Mouse (Mus musculus): ENCODE measurements around the gene Fbxo11.

Fbxo11 gene

DNA sequence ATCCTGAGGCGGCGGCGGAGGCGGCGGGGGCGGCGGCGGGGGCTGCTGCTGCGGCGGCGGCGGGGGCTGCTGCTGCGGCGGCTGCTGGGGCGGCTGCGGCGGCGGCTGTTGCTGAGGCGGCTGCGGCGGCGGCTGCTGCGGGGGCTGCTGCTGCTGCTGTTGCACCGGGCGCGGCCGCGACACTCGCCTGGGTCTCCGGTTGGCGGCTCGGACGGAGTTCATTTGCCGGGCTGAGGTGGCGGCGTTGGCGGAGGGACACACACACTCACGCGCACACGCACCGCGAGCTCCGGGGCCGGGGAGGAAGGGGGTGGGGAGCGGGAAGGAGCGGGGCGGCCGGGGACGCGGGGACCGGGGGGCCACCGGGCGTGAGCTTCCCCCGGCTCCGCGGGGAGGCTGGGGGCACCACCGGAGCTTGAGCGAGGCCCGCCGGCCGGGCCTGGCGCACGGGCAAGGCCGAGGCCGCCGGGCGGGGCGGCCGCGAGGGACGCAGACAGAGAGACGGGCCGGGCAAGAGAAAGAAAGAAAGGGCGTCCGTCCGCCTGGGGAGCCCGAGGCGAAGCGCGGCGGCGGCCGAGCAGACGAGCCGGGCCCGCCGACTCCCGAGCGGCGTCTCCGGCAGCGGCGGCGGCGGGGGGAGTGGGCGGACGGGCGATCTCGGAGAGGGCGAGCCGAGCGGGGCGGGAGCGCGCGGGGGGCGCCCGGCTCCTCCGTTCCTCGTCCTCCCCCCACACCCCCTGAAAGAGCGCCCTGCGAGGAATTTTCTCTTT is at the start of gene Fbxo11:
Fbxo11 (minus strand) TSS at position 261 of the 770 bp plus-strand sequence.
- CTCF ChIA-PET, result no interaction called here
- POLR2A ChIA-PET, result interaction anchor here in 3 of 4 experiments (0.6 to 2.5 kb wide), 11 partner anchors 8 to 235 kb away, joined by 3 to 15 read pairs (median 4); partner anchors contain the start of gene Msh6 (in 2 of the 3)

DNA sequence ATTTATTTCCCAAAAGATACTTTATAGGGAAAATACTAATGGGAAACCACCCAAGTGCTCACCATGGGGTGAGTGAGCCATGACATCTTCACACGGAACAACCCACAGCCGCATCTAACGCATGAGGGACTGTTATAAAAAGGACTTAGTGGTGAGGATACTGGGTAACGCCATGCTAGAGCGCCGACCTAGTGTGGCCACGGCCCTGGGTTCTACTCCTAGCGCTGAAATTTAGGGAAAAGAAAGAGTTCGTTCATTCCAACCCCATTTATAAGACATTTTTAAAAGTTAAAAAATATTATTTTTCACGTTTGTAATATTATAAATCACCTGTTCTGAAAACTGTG is 48.8 kb upstream of the Fbxo11 start:
- POLR2A ChIA-PET, result interaction anchor here in 1 of 4 experiments (0.7 kb wide), 1 partner anchor 135 kb away, joined by 3 read pairs; no protein-coding TSS in a partner anchor
- CTCF ChIA-PET, result interaction anchor here in 1 of 4 experiments (0.6 kb wide), 1 partner anchor 143 kb away, joined by 5 read pairs; no protein-coding TSS in a partner anchor

DNA sequence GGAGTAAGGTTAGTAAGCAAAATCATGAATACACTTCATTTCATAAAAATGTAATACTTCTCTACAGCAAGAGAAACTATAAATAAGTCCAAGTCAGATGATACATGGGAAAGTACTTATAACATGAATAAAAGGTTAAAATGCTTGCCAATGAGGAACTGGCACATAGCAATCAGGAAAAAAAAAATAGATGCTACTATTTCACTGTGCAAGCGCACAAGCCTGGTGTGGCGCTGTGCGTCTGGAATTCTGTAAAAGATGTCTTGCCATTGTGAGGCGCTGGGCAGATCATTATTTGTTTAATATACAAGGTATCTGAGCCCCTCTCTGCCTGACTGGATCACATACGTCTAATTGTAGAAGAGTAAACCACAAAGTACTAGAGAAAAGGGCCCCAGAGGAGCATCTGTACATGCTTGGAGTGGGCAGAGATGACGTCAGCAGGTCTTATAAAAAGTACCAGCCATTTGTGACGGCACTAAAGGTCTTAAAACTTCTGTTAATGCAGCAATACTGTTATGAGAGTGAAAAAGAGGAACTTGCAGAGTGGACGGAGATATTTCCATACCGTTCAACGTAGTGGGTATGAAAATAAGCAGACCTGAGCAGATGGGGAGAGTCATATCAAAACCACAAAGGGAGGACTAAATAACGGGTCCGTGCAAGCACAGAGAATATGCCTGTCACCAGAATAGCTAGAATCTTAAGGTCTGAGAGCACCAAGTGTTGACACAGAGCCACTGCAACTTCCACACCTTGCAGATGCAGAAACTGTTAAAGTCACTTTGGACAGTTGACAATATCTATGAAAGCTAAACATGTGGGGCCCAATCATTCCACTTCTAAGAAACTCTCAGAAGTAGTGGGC is 48.2 kb upstream of the Fbxo11 start:
- ChIA-PET CTCF (interaction anchor here in 1 of 4 experiments (1.0 to 1.4 kb wide), 2 partner anchors 12 to 143 kb away, joined by 3 to 4 read pairs; no protein-coding TSS in a partner anchor), POLR2A (interaction anchor here in 2 of 4 experiments (0.6 to 1.7 kb wide), 15 partner anchors 9 to 396 kb away, joined by 3 to 9 read pairs (median 4); partner anchors contain the start of gene Msh6 (in 1 of the 2))

DNA sequence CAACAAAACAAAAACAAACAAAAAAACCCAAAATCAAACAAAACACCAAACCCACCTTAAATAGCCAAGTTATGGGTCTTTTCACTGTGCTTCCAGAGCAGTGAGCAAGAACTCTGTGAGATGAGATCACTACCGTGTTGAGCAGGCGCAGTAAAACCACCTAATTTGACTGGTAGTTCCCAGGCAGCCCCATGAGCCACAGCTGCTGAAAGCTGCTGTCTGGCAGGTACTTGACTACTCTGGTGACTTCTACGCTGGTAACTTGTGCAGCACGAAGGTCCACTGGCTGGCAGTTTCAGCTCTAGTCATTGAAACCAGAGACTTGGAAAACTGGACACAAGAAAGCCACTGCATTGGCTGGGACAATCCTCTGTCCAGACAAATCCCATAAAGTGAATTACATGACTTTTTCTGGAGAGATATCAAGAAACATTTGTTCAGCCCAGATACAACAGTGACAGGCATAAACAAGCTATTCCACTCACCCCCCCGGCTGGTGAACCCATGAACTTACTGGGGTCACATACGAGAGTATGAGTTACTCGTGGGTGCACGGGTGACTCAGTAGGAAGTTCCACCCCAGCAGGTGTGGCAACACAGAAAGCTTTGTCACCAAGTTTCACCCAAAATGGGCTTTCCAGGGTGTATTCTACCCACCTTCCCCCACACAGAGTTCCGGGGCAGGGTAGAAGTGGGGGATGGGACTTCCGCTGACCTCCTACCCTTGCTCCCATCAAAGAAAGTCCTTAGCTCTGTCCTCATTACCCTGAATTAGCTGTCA is 47.0 kb upstream of the Fbxo11 start:
- CTCF ChIA-PET, result interaction anchor here in 1 of 4 experiments (0.7 to 1.4 kb wide), 5 partner anchors 13 to 515 kb away, joined by 3 to 4 read pairs (median 3); no protein-coding TSS in a partner anchor

DNA sequence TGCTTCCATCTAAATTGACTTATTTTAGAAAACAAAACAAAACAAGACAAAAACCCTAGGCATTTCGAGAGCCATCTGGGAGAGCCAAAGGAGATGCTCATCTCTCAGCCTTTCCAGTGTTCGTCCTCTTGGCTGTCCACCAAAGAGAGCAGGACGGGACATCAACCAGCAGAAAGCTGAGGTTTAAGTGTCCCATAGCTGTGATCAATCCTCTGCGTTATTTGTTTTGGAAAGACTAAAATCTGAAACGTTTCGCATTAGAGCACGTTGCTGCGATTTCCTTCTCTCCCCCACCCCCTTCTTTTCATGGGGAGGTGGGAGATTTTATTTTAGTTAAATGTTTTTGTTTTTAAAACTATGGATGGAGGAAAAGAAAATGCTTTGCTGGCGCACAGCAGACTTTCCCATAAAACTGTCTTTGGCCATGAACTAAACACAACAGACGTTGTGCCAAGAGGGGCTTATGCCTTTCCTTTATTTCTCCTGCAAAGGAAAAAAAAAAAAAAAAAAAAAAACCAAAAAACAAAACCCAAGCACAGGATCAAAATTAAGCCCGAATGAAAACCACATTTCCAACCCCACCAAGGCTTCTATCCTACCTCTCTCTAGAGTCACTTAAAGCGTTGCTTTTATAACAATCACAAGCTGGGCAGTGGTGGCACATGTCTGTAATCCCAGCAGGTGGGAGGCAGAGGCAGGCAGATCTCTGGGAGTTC is 46.1 kb upstream of the Fbxo11 start:
- ChIA-PET POLR2A (interaction anchor here in 3 of 4 experiments (0.6 to 1.7 kb wide), 13 partner anchors 11 to 701 kb away, joined by 3 to 9 read pairs (median 5); partner anchors contain the start of gene Msh6 (in 2 of the 3)), CTCF (interaction anchor here in 1 of 4 experiments (0.7 to 1.4 kb wide), 3 partner anchors 141 to 516 kb away, joined by 3 to 4 read pairs (median 3); no protein-coding TSS in a partner anchor)

More for the DNA sequence above, 47.0 kb upstream of the Fbxo11 start:
- POLR2A ChIA-PET, result interaction anchor here in 3 of 4 experiments (0.6 to 1.7 kb wide), 19 partner anchors 11 to 397 kb away, joined by 3 to 9 read pairs (median 5); partner anchors contain the start of gene Msh6 (in 2 of the 3)

GRCm38 (mm10) chr17:88107708-88108107 is 42.6 kb upstream of the Fbxo11 start:
- POLR2A ChIA-PET, result interaction anchor here in 2 of 4 experiments (1.2 to 2.9 kb wide), 3 partner anchors 22 to 134 kb away, joined by 3 to 11 read pairs (median 4); partner anchors contain the start of gene Msh6 (in 1 of the 2)
- CTCF ChIA-PET, result interaction anchor here in 1 of 4 experiments (1.2 kb wide), 1 partner anchor 83 kb away, joined by 3 read pairs; no protein-coding TSS in a partner anchor

DNA sequence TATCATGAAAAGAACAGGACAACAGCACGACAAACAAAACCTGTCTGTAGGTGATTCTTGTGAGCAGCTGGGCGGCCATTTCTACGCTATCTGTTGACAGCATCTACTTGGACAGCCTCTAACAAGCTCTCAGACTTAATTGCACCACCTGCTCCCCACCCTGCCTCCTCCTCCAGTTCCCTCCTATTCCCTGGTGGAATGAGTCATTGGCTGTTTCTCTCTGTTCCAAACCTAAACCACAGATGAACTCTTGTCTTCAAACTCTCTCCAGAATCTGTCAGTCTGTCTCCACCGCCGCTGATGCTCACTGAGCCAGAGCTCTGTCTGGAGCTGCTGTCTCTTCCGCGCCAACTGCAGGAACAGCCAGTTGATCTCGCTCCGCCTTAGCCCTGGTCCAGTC is 41.3 kb upstream of the Fbxo11 start:
- ChIA-PET CTCF (interaction anchor here in 3 of 4 experiments (0.6 to 0.7 kb wide), 3 partner anchors 35 to 463 kb away, joined by 3 to 4 read pairs (median 3); no protein-coding TSS in a partner anchor), POLR2A (interaction anchor here in 3 of 4 experiments (0.6 to 1.9 kb wide), 12 partner anchors 9 to 1529 kb away, joined by 3 to 13 read pairs (median 3); no protein-coding TSS in a partner anchor)

DNA sequence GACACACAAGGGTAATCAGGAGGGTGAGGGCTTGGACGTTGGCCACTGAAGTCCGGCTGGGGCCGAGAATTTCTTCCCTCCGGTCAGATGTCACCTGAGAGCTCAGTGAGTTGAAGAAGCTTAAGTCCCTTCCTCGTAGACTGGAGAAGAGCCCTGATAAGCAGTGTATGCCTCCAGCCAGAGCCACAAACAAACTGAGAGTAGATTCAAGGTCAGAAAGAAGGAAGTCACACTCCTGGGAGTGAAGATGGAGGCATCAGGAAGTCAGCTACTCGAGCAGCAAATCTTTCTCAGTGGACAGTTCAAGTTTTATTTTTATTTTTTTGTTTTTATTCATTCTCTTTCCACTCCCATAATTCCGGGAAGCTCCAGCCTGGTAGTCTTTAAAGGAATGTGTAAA is 37.5 kb upstream of the Fbxo11 start:
- POLR2A ChIA-PET, result interaction anchor here in 1 of 4 experiments (0.9 kb wide), 1 partner anchor 407 kb away, joined by 3 read pairs; no protein-coding TSS in a partner anchor
- CTCF ChIA-PET, result no interaction called here

GRCm38 (mm10) chr17:88098181-88098852 is 33.2 kb upstream of the Fbxo11 start:
- ChIA-PET POLR2A (interaction anchor here in 3 of 4 experiments (0.6 to 1.7 kb wide), 8 partner anchors 8 to 153 kb away, joined by 3 to 6 read pairs (median 3); no protein-coding TSS in a partner anchor), CTCF (interaction anchor here in 1 of 4 experiments (0.7 kb wide), 1 partner anchor 17 kb away, joined by 3 read pairs; no protein-coding TSS in a partner anchor)

- POLR2A ChIA-PET, result interaction anchor here in 3 of 4 experiments (0.6 to 1.7 kb wide), 8 partner anchors 9 to 404 kb away, joined by 3 to 6 read pairs (median 3); no protein-coding TSS in a partner anchor
These were observed 32.5 kb upstream of the Fbxo11 start for GRCm38 (mm10) chr17:88097543-88097942.

GRCm38 (mm10) chr17:88096809-88097399 is 31.8 kb upstream of the Fbxo11 start:
- ChIA-PET POLR2A (interaction anchor here in 3 of 4 experiments (0.6 to 1.7 kb wide), 5 partner anchors 10 to 404 kb away, joined by 3 to 6 read pairs (median 3); no protein-coding TSS in a partner anchor), CTCF (no interaction called here)

More at GRCm38 (mm10) chr17:88097543-88097942, 32.5 kb upstream of the Fbxo11 start:
- CTCF ChIA-PET, result interaction anchor here in 2 of 4 experiments (0.6 to 0.7 kb wide), 2 partner anchors 12 to 17 kb away, joined by 3 read pairs; no protein-coding TSS in a partner anchor

DNA sequence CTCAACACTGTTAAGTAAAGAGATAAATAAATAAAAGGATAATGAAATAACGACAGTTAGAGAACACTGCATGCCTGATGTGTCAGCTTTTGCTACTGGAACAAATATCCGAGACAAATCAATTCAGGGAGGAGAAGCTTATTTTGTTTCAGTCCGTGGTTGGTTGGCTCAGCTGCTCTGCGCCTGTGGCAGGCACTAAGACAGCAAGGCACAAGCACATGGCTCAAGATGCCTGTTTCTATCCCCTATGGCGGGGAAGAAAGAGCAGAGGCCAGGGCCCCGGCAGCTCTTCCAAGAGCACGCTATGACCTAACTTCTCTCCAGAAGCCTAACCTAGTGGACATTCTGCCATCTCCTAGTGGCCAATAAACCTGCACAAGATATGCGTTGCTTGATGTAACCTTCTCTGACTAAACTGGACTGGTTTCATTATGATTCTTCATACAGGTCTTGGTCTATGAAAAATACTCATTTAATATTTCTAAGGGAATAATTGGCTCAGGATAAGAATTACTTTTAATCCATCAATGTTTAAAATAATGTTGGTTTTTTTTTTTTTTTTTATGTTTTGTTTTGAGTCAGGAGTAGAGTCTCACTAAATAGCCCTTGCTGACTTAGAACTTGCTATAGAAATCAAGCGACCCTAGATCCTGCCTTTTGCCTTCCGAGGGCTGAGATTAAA is 30.6 kb upstream of the Fbxo11 start:
- CTCF ChIA-PET, result no interaction called here
- POLR2A ChIA-PET, result interaction anchor here in 2 of 4 experiments (0.5 to 1.2 kb wide), 2 partner anchors 66 to 106 kb away, joined by 3 to 9 read pairs; no protein-coding TSS in a partner anchor

GRCm38 (mm10) chr17:88094327-88094726 is 29.2 kb upstream of the Fbxo11 start:
- POLR2A ChIA-PET, result interaction anchor here in 2 of 4 experiments (0.6 to 0.7 kb wide), 2 partner anchors 16 to 17 kb away, joined by 3 to 6 read pairs; no protein-coding TSS in a partner anchor
- CTCF ChIA-PET, result interaction anchor here in 3 of 4 experiments (0.5 to 0.7 kb wide), 3 partner anchors 65 to 796 kb away, joined by 3 to 5 read pairs (median 5); no protein-coding TSS in a partner anchor

DNA sequence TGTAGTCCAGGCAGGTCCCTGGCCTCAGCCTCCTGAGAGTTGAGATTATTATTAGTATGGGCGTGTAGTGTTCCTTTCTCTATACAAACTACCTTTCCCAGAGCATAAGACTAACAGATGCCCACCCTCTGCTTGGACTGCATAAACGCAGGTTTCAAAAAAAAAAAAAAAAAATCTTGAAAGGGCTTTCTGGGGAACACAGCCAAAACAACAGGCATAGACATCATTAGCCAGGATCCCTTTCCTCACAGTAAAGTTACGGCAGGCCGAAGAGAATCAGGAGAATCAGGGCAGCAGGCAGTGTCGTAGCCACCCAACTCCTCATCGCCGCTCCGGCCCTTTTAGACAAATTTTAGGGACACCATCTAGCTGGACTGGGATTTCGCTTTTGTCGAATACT is 28.7 kb upstream of the Fbxo11 start:
- CTCF ChIA-PET, result interaction anchor here in 3 of 4 experiments (0.5 to 0.7 kb wide), 4 partner anchors 27 to 796 kb away, joined by 3 to 5 read pairs (median 5); no protein-coding TSS in a partner anchor
- POLR2A ChIA-PET, result interaction anchor here in 2 of 4 experiments (0.5 to 0.7 kb wide), 2 partner anchors 16 to 520 kb away, joined by 4 to 6 read pairs; no protein-coding TSS in a partner anchor

GRCm38 (mm10) chr17:88085976-88086375 is 20.9 kb upstream of the Fbxo11 start:
- ChIA-PET POLR2A (interaction anchor here in 3 of 4 experiments (0.6 to 5.1 kb wide), 10 partner anchors 9 to 426 kb away, joined by 3 to 23 read pairs (median 4); no protein-coding TSS in a partner anchor), CTCF (interaction anchor here (0.5 to 1.3 kb wide), 11 partner anchors 12 to 565 kb away, joined by 3 to 7 read pairs (median 3); no protein-coding TSS in a partner anchor)

All from embryonic stem cell, embryonic (primary cell).